Mouse (Mus musculus): ENCODE results near the gene Slc35a3. TPM values are rescaled to one million over a fixed set of nuclear protein-coding genes. Genes with fewer than 3 reads are reported as not detected.

The Slc35a3 gene
- total and polyA plus RNA-seq, 3 experiments, result 16.3 to 45.7 (median 24.6) TPM

GRCm38 (mm10) chr3:116703835-116704234 lies 8.8 kb downstream of the Slc35a3 start:
- H3K9me3 ChIP-seq (replicated peaks; ENCODE audit: low read length), result no peaks in the 10 kb centered on the region
- H3K4me3 ChIP-seq (replicated peaks in 1 of 3; ENCODE audit: low read depth in 2 of 3, low read length in 2 of 3, poor library complexity in 1 of 3), result no peak overlapping the region
- dilution Hi-C loops (cut with MboI; ENCODE audit: extremely low pct_ligation_motif_present, extremely low pct_unique_long_range_greater_than_20kb, low sequenced_read_pairs) (no loop called here), in situ Hi-C loops (cut with MboI; ENCODE audit: low pct_ligation_motif_present, low pct_unique_long_range_greater_than_20kb, low sequenced_read_pairs) (no loop called here)
- no peak overlapping the region for H3K4me2 ChIP-seq (ENCODE audit: insufficient read depth, low read depth, poor library complexity, severe bottlenecking)
- H3K9ac ChIP-seq (ENCODE audit: insufficient read depth, low read depth), result no peak overlapping the region
- no peaks in the 10 kb centered on the region for H3K27me3 ChIP-seq (replicated peaks)
- H3K36me3 ChIP-seq (replicated peaks in 1 of 2; ENCODE audit: control insufficient read depth in 1 of 2, insufficient read depth in 1 of 2, low read length in 1 of 2), result peaks cover 0 to 34% of the 10 kb centered on the region in 2 experiments
- H3K27ac ChIP-seq (ENCODE audit: insufficient read depth, low read depth), result no peak overlapping the region
- no peak for DNase-seq (ENCODE audit: extremely low read depth)
- no peak for TF ChIP-seq ELF1 (IDR thresholded peaks at IDR 0.05; ENCODE audit: low read depth, low read length)
- TF ChIP-seq MEF2A (IDR thresholded peaks at IDR 0.05; ENCODE audit: borderline replicate concordance, low read depth, low read length), result no peak
- TF ChIP-seq MAZ (IDR thresholded peaks at IDR 0.05; ENCODE audit: low read depth, low read length), result no peak
- TF ChIP-seq KAT2A (IDR thresholded peaks at IDR 0.05; ENCODE audit: insufficient replicate concordance, low read length), result no peak
- no peak for TF ChIP-seq NELFE (IDR thresholded peaks at IDR 0.05; ENCODE audit: low read depth, low read length)
- TF ChIP-seq NRF1 (IDR thresholded peaks at IDR 0.05; ENCODE audit: low read depth, low read length), result no peak
- no peak for TF ChIP-seq PAX5 (IDR thresholded peaks at IDR 0.05; ENCODE audit: low read length)
- TF ChIP-seq MAFK (IDR thresholded peaks at IDR 0.05; ENCODE audit: insufficient replicate concordance, low read length), result no peak
- H3K79me2 ChIP-seq (replicated peaks; ENCODE audit: control insufficient read depth, extremely low read depth, insufficient read depth, poor library complexity, severe bottlenecking), result 0 out of 2 replicates have a peak, but pooled peaks cover 7% of the 10 kb centered on the region
- H3K4me1 ChIP-seq (ENCODE audit: control insufficient read depth in 1 of 2, insufficient read depth in 2 of 2), result peaks cover 0 to under 1% of the 10 kb centered on the region in 2 experiments; a peak in 1 of 4 replicates

GRCm38 (mm10) chr3:116702647-116703272 lies 9.9 kb downstream of the Slc35a3 start:
- Histone ChIP-seq H3K4me2 (ENCODE audit: insufficient read depth, low read depth, poor library complexity, severe bottlenecking) (no peak overlapping the region), H3K79me2 (replicated peaks; ENCODE audit: control insufficient read depth, extremely low read depth, insufficient read depth, poor library complexity, severe bottlenecking) (0 out of 2 replicates have a peak, but pooled peaks cover 2% of the 10 kb centered on the region), H3K27ac (ENCODE audit: insufficient read depth, low read depth) (no peak overlapping the region), H3K4me1 (ENCODE audit: control insufficient read depth in 1 of 2, insufficient read depth in 2 of 2) (no peaks in the 10 kb centered on the region), H3K9ac (ENCODE audit: insufficient read depth, low read depth) (no peak overlapping the region), H3K4me3 (replicated peaks in 1 of 3; ENCODE audit: low read depth in 2 of 3, low read length in 2 of 3, poor library complexity in 1 of 3) (no peak overlapping the region), H3K27me3 (replicated peaks) (no peaks in the 10 kb centered on the region), H3K9me3 (replicated peaks; ENCODE audit: low read length) (no peaks in the 10 kb centered on the region), H3K36me3 (replicated peaks in 1 of 2; ENCODE audit: control insufficient read depth in 1 of 2, insufficient read depth in 1 of 2, low read length in 1 of 2) (peaks cover 0 to 32% of the 10 kb centered on the region in 2 experiments)
- dilution Hi-C loops (cut with MboI; ENCODE audit: extremely low pct_ligation_motif_present, extremely low pct_unique_long_range_greater_than_20kb, low sequenced_read_pairs) (no loop called here), in situ Hi-C loops (cut with MboI; ENCODE audit: low pct_ligation_motif_present, low pct_unique_long_range_greater_than_20kb, low sequenced_read_pairs) (no loop called here)
- TF ChIP-seq POLR2A (IDR thresholded peaks at IDR 0.05; ENCODE audit: low read depth, low read length) (no peak), MYC (IDR thresholded peaks at IDR 0.05; ENCODE audit: low read depth, low read length) (no peak)
- DNase-seq (ENCODE audit: extremely low read depth), result no peak

GRCm38 (mm10) chr3:116701601-116702000 lies 11.0 kb downstream of the Slc35a3 start:
- no peak overlapping the region for H3K4me2 ChIP-seq (ENCODE audit: insufficient read depth, low read depth, poor library complexity, severe bottlenecking)
- H3K9ac ChIP-seq (ENCODE audit: insufficient read depth, low read depth), result no peak overlapping the region
- H3K4me1 ChIP-seq (ENCODE audit: control insufficient read depth in 1 of 2, insufficient read depth in 2 of 2), result no peaks in the 10 kb centered on the region
- TF ChIP-seq ELF1 (IDR thresholded peaks at IDR 0.05; ENCODE audit: low read depth, low read length), result no peak
- no peak for TF ChIP-seq CHD1 (IDR thresholded peaks at IDR 0.05; ENCODE audit: low read depth, low read length)
- H3K4me3 ChIP-seq (replicated peaks in 1 of 3; ENCODE audit: low read depth in 2 of 3, low read length in 2 of 3, poor library complexity in 1 of 3), result no peak overlapping the region
- no peaks in the 10 kb centered on the region for H3K9me3 ChIP-seq (replicated peaks; ENCODE audit: low read length)
- peaks cover 0 to 27% of the 10 kb centered on the region in 2 experiments for H3K36me3 ChIP-seq (replicated peaks in 1 of 2; ENCODE audit: control insufficient read depth in 1 of 2, insufficient read depth in 1 of 2, low read length in 1 of 2)
- in situ Hi-C loops (cut with MboI; ENCODE audit: low pct_ligation_motif_present, low pct_unique_long_range_greater_than_20kb, low sequenced_read_pairs) (no loop called here), dilution Hi-C loops (cut with MboI; ENCODE audit: extremely low pct_ligation_motif_present, extremely low pct_unique_long_range_greater_than_20kb, low sequenced_read_pairs) (no loop called here)
- no peak overlapping the region for H3K27ac ChIP-seq (ENCODE audit: insufficient read depth, low read depth)
- DNase-seq (ENCODE audit: extremely low read depth), result no peak
- H3K27me3 ChIP-seq (replicated peaks), result no peaks in the 10 kb centered on the region
- 0 out of 2 replicates have a peak, but pooled peaks cover 2% of the 10 kb centered on the region for H3K79me2 ChIP-seq (replicated peaks; ENCODE audit: control insufficient read depth, extremely low read depth, insufficient read depth, poor library complexity, severe bottlenecking)
